Mouse (Mus musculus) heart, adult 2 months (tissue): ENCODE measurements around the gene H2-M10.1.
"Not testable (repeated sequence)": the region's sequence is repeated elsewhere in the genome, so short reads cannot be mapped to it uniquely, and the experiment has no call there.

Experiments used
- CTCF ChIP-seq: fragments of 200-600 bp; IDR thresholded peaks from 2 replicates; pipeline ENCODE4 v1.8.1; 2022; ENCODE audit warnings: antibody characterized with exemption, mild to moderate bottlenecking, moderate library complexity
- EP300 ChIP-seq: fragments of 200-500 bp; IDR thresholded peaks from 2 replicates; pipeline ENCODE4 v1.6.1; 2011; ENCODE audit warnings: low read depth, low read length, control low read depth; ENCODE audit not compliant: insufficient read depth
- POLR2A ChIP-seq: fragments of 200-500 bp; IDR thresholded peaks from 2 replicates; pipeline ENCODE4 v1.6.1; 2011; ENCODE audit warnings: mild to moderate bottlenecking, low read depth, low read length, control low read depth; ENCODE audit not compliant: insufficient read depth

DNA sequence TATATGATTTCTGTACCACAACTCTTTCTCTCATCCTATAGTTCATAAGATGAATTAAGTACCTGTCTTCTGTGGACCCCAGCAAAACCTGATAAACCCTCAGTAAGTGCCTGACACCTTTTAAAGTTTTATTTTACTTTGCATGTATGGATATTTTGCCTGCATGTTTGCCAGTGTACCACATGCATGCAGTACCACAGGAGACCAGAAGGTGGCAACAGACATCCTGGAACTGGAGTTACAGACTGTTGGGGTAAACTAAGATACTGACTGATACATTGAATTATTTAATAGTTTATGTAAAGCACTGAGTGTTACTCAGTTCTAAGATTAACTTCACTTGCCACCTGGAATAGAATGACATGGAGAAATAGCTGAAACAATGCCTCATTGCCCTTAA is 31.6 kb upstream of the H2-M10.1 start:
- peak; percentile 89 for TF ChIP-seq CTCF
- not testable (repeated sequence) for TF ChIP-seq POLR2A, EP300
